Mouse (Mus musculus): ENCODE results near the gene Clic1. TPM values are rescaled to one million over a fixed set of nuclear protein-coding genes. Genes with fewer than 3 reads are reported as not detected.

The Clic1 gene
- total and polyA plus RNA-seq, 3 experiments = 114 to 198 (median 160) TPM

DNA sequence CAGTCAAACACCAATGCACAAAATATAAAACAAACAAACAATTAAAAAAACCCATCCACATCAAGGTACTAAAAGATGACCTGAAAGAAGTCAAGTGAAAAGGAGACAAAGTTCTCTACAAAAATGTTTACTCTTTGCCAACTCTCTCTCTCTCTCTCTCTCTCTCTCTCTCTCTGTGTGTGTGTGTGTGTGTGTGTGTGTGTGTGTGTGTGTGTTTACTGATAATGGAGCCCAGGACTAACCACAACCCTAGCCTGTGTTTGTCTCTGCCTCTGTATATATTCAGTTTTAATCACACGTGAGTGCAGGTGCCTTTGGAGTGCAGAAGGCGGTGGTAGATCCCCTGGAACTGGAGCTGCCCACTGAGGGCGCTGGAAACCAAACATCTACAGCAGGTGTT, 7.3 kb downstream of the Clic1 start:
- Histone ChIP-seq H3K4me3 (replicated peaks in 1 of 3; ENCODE audit: low read depth in 2 of 3, low read length in 2 of 3, poor library complexity in 1 of 3) (no peak overlapping the region), H3K4me2 (ENCODE audit: insufficient read depth, low read depth, poor library complexity, severe bottlenecking) (no peak overlapping the region), H3K9ac (ENCODE audit: insufficient read depth, low read depth) (no peak overlapping the region), H3K9me3 (replicated peaks; ENCODE audit: low read length) (peaks cover 7% of the 10 kb centered on the region), H3K27ac (ENCODE audit: insufficient read depth, low read depth) (no peak overlapping the region), H3K4me1 (ENCODE audit: control insufficient read depth in 1 of 2, insufficient read depth in 2 of 2) (peaks cover 9 to 17% of the 10 kb centered on the region in 2 experiments), H3K36me3 (replicated peaks in 1 of 2; ENCODE audit: control insufficient read depth in 1 of 2, insufficient read depth in 1 of 2, low read length in 1 of 2) (peaks cover 75 to 93% of the 10 kb centered on the region in 2 experiments), H3K27me3 (replicated peaks) (no peaks in the 10 kb centered on the region), H3K79me2 (replicated peaks; ENCODE audit: control insufficient read depth, extremely low read depth, insufficient read depth, poor library complexity, severe bottlenecking) (peaks cover 18% of the 10 kb centered on the region)
- in situ Hi-C loops (cut with MboI; ENCODE audit: low pct_ligation_motif_present, low pct_unique_long_range_greater_than_20kb, low sequenced_read_pairs) = no loop called here
- TF ChIP-seq POLR2A (IDR thresholded peaks at IDR 0.05; ENCODE audit: low read depth, low read length) (no peak), NELFE (IDR thresholded peaks at IDR 0.05; ENCODE audit: low read depth, low read length) (no peak), JUND (conservative IDR thresholded peaks at IDR 0.05; ENCODE audit: low read depth, low read length) (no peak), CHD1 (IDR thresholded peaks at IDR 0.05; ENCODE audit: low read depth, low read length) (no peak), POLR2AphosphoS2 (IDR thresholded peaks at IDR 0.05; ENCODE audit: low read depth, low read length) (no peak), RCOR1 (conservative IDR thresholded peaks at IDR 0.05; ENCODE audit: low read depth, low read length) (no peak), MEF2A (IDR thresholded peaks at IDR 0.05; ENCODE audit: borderline replicate concordance, low read depth, low read length) (no peak), SMC3 (IDR thresholded peaks at IDR 0.05; ENCODE audit: low read depth, low read length) (no peak), JUN (IDR thresholded peaks at IDR 0.05; ENCODE audit: insufficient read depth, low read depth, low read length) (no peak)
- dilution Hi-C loops (cut with MboI; ENCODE audit: extremely low pct_ligation_motif_present, extremely low pct_unique_long_range_greater_than_20kb, low sequenced_read_pairs) = no loop called here
- DNase-seq (ENCODE audit: extremely low read depth) = no peak

DNA sequence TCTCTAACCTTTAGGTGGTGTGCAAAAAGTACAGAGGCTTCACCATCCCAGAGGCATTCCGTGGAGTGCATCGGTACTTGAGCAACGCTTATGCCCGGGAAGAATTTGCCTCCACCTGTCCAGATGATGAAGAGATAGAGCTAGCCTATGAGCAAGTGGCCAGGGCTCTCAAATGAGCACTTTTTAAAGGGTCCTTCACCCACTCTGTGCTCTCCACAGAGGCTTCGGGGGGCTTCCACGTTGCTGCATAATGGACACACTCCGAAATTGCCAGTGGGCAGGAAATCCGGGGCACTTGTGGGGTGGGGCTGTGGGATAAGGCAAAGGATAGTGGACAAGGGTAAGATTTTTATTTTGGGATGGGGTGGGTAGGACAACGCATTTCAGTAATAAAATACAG, 8.6 kb downstream of the Clic1 start:
- no peak overlapping the region for H3K9ac ChIP-seq (ENCODE audit: insufficient read depth, low read depth)
- dilution Hi-C loops (cut with MboI; ENCODE audit: extremely low pct_ligation_motif_present, extremely low pct_unique_long_range_greater_than_20kb, low sequenced_read_pairs) (no loop called here), in situ Hi-C loops (cut with MboI; ENCODE audit: low pct_ligation_motif_present, low pct_unique_long_range_greater_than_20kb, low sequenced_read_pairs) (no loop called here)
- H3K4me2 ChIP-seq (ENCODE audit: insufficient read depth, low read depth, poor library complexity, severe bottlenecking) = no peak overlapping the region
- no peak for DNase-seq (ENCODE audit: extremely low read depth)
- H3K79me2 ChIP-seq (replicated peaks; ENCODE audit: control insufficient read depth, extremely low read depth, insufficient read depth, poor library complexity, severe bottlenecking) = peaks cover 7% of the 10 kb centered on the region; the same call in 1 of the 2 replicates
- H3K36me3 ChIP-seq (replicated peaks in 1 of 2; ENCODE audit: control insufficient read depth in 1 of 2, insufficient read depth in 1 of 2, low read length in 1 of 2) = peaks cover 65 to 91% of the 10 kb centered on the region in 2 experiments
- H3K27me3 ChIP-seq (replicated peaks) = no peaks in the 10 kb centered on the region
- peaks cover 7% of the 10 kb centered on the region for H3K9me3 ChIP-seq (replicated peaks; ENCODE audit: low read length)
- H3K4me1 ChIP-seq (ENCODE audit: control insufficient read depth in 1 of 2, insufficient read depth in 2 of 2) = peaks cover 2 to 7% of the 10 kb centered on the region in 2 experiments; a peak in 3 of 4 replicates
- TF ChIP-seq CTCF (conservative IDR thresholded peaks at IDR 0.05 in 1 of 2, IDR thresholded peaks at IDR 0.05 in 1 of 2; ENCODE audit: low read depth in 2 of 2, low read length in 2 of 2) (no peak), ZC3H11A (IDR thresholded peaks at IDR 0.05; ENCODE audit: low read depth, low read length) (no peak), ETS1 (conservative IDR thresholded peaks at IDR 0.05; ENCODE audit: low read depth, low read length) (no peak), KAT2A (IDR thresholded peaks at IDR 0.05; ENCODE audit: insufficient replicate concordance, low read length) (no peak), CHD1 (IDR thresholded peaks at IDR 0.05; ENCODE audit: low read depth, low read length) (no peak), USF1 (IDR thresholded peaks at IDR 0.05; ENCODE audit: low read depth, low read length) (no peak), ZNF384 (IDR thresholded peaks at IDR 0.05; ENCODE audit: low read depth, low read length) (no peak), IRF4 (IDR thresholded peaks at IDR 0.05; ENCODE audit: low read depth, low read length) (no peak), BHLHE40 (IDR thresholded peaks at IDR 0.05; ENCODE audit: low read depth, low read length) (no peak), SMC3 (IDR thresholded peaks at IDR 0.05; ENCODE audit: low read depth, low read length) (no peak), E2F4 (IDR thresholded peaks at IDR 0.05; ENCODE audit: insufficient replicate concordance, low read depth, low read length) (no peak), HCFC1 (IDR thresholded peaks at IDR 0.05; ENCODE audit: low read depth, low read length) (no peak), PAX5 (IDR thresholded peaks at IDR 0.05; ENCODE audit: low read length) (no peak), POLR2A (IDR thresholded peaks at IDR 0.05; ENCODE audit: low read depth, low read length) (no peak)
- H3K27ac ChIP-seq (ENCODE audit: insufficient read depth, low read depth) = no peak overlapping the region
- no peak overlapping the region for H3K4me3 ChIP-seq (replicated peaks in 1 of 3; ENCODE audit: low read depth in 2 of 3, low read length in 2 of 3, poor library complexity in 1 of 3)
